Mouse (Mus musculus): ENCODE measurements at regions not wholly inside any gene's neighbourhood (a gene's known extent, or its start where the extent isn't known, plus 50 kb on each side); places are given as distances from the start of the nearest gene placed in this dataset.

GRCm38 (mm10) chr2:166418279-166418678 lies 262.8 kb upstream of the Sulf2 start:
- TF ChIP-seq POLR2A (IDR thresholded peaks at IDR 0.05; ENCODE audit: insufficient read depth, low read depth, low read length) (no peak), CTCF (IDR thresholded peaks at IDR 0.05) (no peak), EP300 (IDR thresholded peaks at IDR 0.05; ENCODE audit: insufficient read depth, low read depth, low read length) (no peak)

Measured in heart, adult 2 months (tissue).